Mouse (Mus musculus) heart, adult 9 months (tissue): ENCODE results near the gene Ndufa13.
A peak's percentile ranks its signal among the peaks of the same experiment; 100 is the strongest.

Source experiments
- DNase-seq, 2 experiments: peaks; one replicate each; pipeline ENCODE4 v3.0.0; 2022; ENCODE audit warnings: low spot score in 2 of 2

Ndufa13 gene

GRCm38 (mm10) chr8:69907106-69907505, 4.7 kb upstream of the Ndufa13 start:
- no peak for DNase-seq

GRCm38 (mm10) chr8:69906260-69906659, 3.9 kb upstream of the Ndufa13 start:
- DNase-seq = no peak

GRCm38 (mm10) chr8:69904096-69904495, 1.7 kb upstream of the Ndufa13 start:
- DNase-seq = no peak

- peak; percentile 99 for DNase-seq
Observed at GRCm38 (mm10) chr8:69903063-69903542, 745 bp upstream of the Ndufa13 start.

- peak; percentile 93 to 97 for DNase-seq
Observed at GRCm38 (mm10) chr8:69901484-69902162, 735 bp downstream of the Ndufa13 start.

GRCm38 (mm10) chr8:69900895-69901451, 1.4 kb downstream of the Ndufa13 start:
- DNase-seq = no peak

GRCm38 (mm10) chr8:69899876-69900275, 2.5 kb downstream of the Ndufa13 start:
- no peak for DNase-seq

GRCm38 (mm10) chr8:69897857-69898256, 4.5 kb downstream of the Ndufa13 start:
- DNase-seq = no peak

GRCm38 (mm10) chr8:69895772-69896451, 6.4 kb downstream of the Ndufa13 start:
- no peak for DNase-seq

- DNase-seq = no peak
Observed at GRCm38 (mm10) chr8:69894836-69895332, 7.5 kb downstream of the Ndufa13 start.

- peak in 1 of 2 experiments; percentile 35 for DNase-seq
Observed at GRCm38 (mm10) chr8:69893863-69894262, 8.5 kb downstream of the Ndufa13 start.

- DNase-seq = no peak
Observed at GRCm38 (mm10) chr8:69890813-69891241, 11.5 kb downstream of the Ndufa13 start.

GRCm38 (mm10) chr8:69888902-69889301, 13.5 kb downstream of the Ndufa13 start:
- no peak for DNase-seq

- no peak for DNase-seq
Observed at GRCm38 (mm10) chr8:69888244-69888866, 14.0 kb downstream of the Ndufa13 start.

- peak in 1 of 2 experiments; percentile 32 for DNase-seq
Observed at GRCm38 (mm10) chr8:69887289-69888243, 14.8 kb downstream of the Ndufa13 start, which contains the start of gene Cilp2. TSS of gene Cilp2 (minus strand) at chr8:69887687.

- DNase-seq = no peak
Observed at GRCm38 (mm10) chr8:69884141-69884540, 18.2 kb downstream of the Ndufa13 start.

- DNase-seq = no peak
Observed at GRCm38 (mm10) chr8:69882833-69883600, 19.3 kb downstream of the Ndufa13 start.

GRCm38 (mm10) chr8:69882021-69882756, 20.2 kb downstream of the Ndufa13 start:
- DNase-seq = no peak

- DNase-seq = no peak
Observed at GRCm38 (mm10) chr8:69881261-69881865, 21.0 kb downstream of the Ndufa13 start.
